Mouse (Mus musculus) liver, embryonic 11.5 days (tissue): ENCODE results near the gene Gm13271. TPM values are rescaled to one million over a fixed set of nuclear protein-coding genes. Genes with fewer than 3 reads are reported as not detected.
"Not testable (repeated sequence)": the region's sequence is repeated elsewhere in the genome, so short reads cannot be mapped to it uniquely, and the experiment has no call there.

Experiments used
- ATAC-seq: fragments of 200-750 bp; cut with Nextera tagmentation; replicated peaks from 2 replicates; pipeline ENCODE4 v1.8.0; 2017; ENCODE audit warnings: moderate number of reproducible peaks, mild to moderate bottlenecking, moderate TSS enrichment, moderate library complexity; ENCODE audit not compliant: low FRiP score
- DNase-seq: peaks from one replicate; pipeline ENCODE4 v3.0.0-alpha.2; 2017; ENCODE audit warnings: low spot score
- H3K27ac ChIP-seq: fragments of 300-500 bp; sonication (generic); 2 replicates; pipeline ENCODE4 v1.5.1; 2014; ENCODE audit warnings: mild to moderate bottlenecking, low read depth, low read length, control low read depth
- H3K27me3 ChIP-seq: fragments of 300-500 bp; sonication (generic); replicated peaks from 2 replicates; pipeline ENCODE4 v1.6.1; 2014; ENCODE audit warnings: low read length, mixed read lengths; ENCODE audit not compliant: control insufficient read depth, insufficient read depth
- H3K36me3 ChIP-seq: fragments of 300-500 bp; sonication (generic); 2 replicates; pipeline ENCODE4 v1.6.1; 2014; ENCODE audit warnings: mild to moderate bottlenecking, low read length, moderate library complexity, mixed read lengths; ENCODE audit not compliant: control insufficient read depth, insufficient read depth
- H3K4me1 ChIP-seq: fragments of 300-500 bp; sonication (generic); replicated peaks from 2 replicates; pipeline ENCODE4 v1.6.1; 2014; ENCODE audit warnings: low read length, mixed read lengths; ENCODE audit not compliant: control insufficient read depth, insufficient read depth
- H3K4me2 ChIP-seq: fragments of 300-500 bp; sonication (generic); 2 replicates; pipeline ENCODE4 v1.6.1; 2014; ENCODE audit warnings: mild to moderate bottlenecking, control low read depth, moderate library complexity
- H3K4me3 ChIP-seq: fragments of 300-500 bp; sonication (generic); 2 replicates; pipeline ENCODE4 v1.5.1; 2014; ENCODE audit warnings: low read depth, low read length, control low read depth
- H3K9ac ChIP-seq: fragments of 300-500 bp; sonication (generic); 2 replicates; pipeline ENCODE4 v1.6.1; 2014; ENCODE audit warnings: low read depth, low read length, control low read depth
- H3K9me3 ChIP-seq: fragments of 300-500 bp; sonication (generic); 2 replicates; pipeline ENCODE4 v1.6.1; 2016; ENCODE audit warnings: low read length, inconsistent platforms, mixed read lengths; ENCODE audit not compliant: control insufficient read depth
- WGBS: fragments of 180-500 bp; shearing (Covaris S2); extraction: QIAGEN DNeasy Blood & Tissue Kit; methylation state at CpG from one replicate; pipeline ENCODE4 v1.1.7; 2014; 5-methylcytosine and 5-hydroxymethylcytosine counted together
- polyA plus RNA-seq: library from polyadenylated mRNA; unstranded; fragments of >200 nt; fragmentation: Nextera tagmentation; extraction: Ambion mirVana; gene quantifications from 2 replicates; pipeline ENCODE4 v1.2.1, GENCODE M21; 2014

The Gm13271 gene
- polyA plus RNA-seq, 1 experiment from 2014 or later, result not detected

DNA sequence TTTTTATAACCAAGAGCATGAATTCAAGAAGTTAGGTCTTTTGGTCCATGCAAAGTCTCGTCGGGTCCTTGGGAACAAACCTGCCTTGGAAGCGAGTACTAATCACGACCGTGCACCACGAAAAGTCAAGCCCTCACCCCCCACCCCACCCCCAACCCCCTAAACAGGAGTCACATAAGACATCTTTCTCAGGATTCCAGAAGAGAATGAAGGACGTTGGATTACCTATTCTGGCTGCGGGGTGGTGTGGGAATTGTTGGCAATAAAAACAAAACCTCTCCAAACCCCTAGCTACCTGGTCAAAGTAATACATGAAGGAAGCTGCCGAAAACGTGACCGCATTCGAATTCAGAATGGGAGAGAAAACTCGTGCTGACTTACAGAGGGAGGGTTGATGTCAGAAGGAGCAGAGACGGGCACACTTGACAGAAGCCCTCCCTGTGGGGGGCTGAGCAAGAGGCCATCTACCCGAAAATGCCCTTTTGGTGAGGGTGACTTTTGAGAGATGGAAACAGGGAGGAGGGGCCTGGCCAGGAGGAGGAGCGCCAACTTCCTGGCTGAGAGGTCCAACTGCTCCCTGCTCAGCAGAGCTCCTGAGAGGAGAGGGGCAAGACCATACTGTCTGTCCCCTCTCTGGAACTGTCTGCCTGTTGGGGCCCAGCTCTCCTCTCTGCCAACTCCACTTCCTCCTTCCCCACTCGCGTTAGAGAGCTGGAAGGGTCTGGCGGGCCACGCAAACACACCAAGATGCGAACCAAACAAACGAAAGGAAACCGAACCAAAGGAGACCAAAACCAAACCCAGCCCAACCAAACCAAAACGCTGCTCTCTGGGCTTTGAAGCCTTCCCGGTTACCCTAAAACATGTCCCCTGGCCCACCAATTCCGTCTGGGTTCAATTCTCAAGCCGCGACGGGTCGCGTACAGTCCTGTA lies 2.2 kb downstream of the Gm13271 start:
- WGBS, result 11% methylated on average over 28 of the region's 31 CpGs
- Histone ChIP-seq H3K4me3 (peak overlapping the region; percentile 58), H3K9ac (peak overlapping the region; percentile 71), H3K4me2 (peak overlapping the region; percentile 75), H3K27ac (peak overlapping the region; percentile 90)
- H3K27me3 ChIP-seq, ATAC-seq, H3K4me1 ChIP-seq, H3K9me3 ChIP-seq, H3K36me3 ChIP-seq: not testable (repeated sequence)
- DNase-seq, result peak; percentile 64

DNA sequence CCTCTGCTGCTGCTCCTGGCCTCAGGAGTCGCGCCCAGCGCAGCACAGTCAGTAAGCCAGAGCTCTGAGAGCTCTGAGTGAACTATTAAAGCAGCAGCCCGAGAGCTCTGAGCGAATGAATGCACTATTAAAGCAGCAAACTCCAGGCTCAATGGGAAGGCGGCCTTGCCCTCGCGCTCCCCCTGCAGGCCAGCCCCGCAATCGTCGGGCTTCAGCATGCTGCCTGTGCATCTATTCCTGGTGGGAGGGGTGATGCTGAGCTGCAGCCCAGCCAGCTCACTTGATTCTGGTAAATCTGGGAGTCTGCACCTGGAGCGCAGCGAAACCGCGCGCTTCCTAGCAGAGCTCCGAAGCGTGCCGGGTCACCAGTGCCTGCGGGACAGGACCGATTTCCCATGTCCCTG lies 3.0 kb downstream of the Gm13271 start:
- under 1% methylated on average over 16 of the region's 21 CpGs for WGBS

DNA sequence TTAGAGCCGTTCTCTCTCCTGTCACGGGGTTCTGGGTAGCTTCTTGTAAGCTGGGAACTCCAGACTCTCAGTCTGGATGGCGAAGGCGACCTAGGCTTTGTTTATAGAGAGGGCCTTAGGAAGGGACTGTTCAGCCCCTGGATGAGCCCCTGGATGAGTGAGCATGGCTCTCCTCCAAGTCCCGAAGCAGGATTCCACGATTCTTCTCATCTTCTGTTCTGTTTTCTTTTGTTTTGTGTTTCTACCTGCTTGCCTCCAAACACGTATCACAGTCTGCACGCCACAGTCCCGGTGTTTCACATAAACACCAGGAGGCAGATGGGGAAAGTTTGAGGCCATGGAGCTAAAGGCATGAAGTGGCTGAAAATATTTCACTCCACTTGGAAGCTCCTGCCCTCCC lies 4.1 kb downstream of the Gm13271 start:
- not testable (repeated sequence) for H3K4me1 ChIP-seq, H3K9ac ChIP-seq, H3K27ac ChIP-seq, DNase-seq, H3K27me3 ChIP-seq, H3K4me2 ChIP-seq, H3K4me3 ChIP-seq, H3K9me3 ChIP-seq, H3K36me3 ChIP-seq, ATAC-seq
- WGBS, result 86% methylated on average over 9 of the region's 9 CpGs

More for the DNA sequence above, 3.0 kb downstream of the Gm13271 start:
- ATAC-seq, result peak; percentile 100
- Histone ChIP-seq H3K27ac (peak overlapping the region; percentile 90), H3K9ac (peak overlapping the region; percentile 71), H3K4me2 (peak overlapping the region; percentile 75), H3K4me3 (peak overlapping the region; percentile 58)
- DNase-seq, result peak; percentile 79
- H3K36me3 ChIP-seq, H3K9me3 ChIP-seq, H3K4me1 ChIP-seq, H3K27me3 ChIP-seq: not testable (repeated sequence)

DNA sequence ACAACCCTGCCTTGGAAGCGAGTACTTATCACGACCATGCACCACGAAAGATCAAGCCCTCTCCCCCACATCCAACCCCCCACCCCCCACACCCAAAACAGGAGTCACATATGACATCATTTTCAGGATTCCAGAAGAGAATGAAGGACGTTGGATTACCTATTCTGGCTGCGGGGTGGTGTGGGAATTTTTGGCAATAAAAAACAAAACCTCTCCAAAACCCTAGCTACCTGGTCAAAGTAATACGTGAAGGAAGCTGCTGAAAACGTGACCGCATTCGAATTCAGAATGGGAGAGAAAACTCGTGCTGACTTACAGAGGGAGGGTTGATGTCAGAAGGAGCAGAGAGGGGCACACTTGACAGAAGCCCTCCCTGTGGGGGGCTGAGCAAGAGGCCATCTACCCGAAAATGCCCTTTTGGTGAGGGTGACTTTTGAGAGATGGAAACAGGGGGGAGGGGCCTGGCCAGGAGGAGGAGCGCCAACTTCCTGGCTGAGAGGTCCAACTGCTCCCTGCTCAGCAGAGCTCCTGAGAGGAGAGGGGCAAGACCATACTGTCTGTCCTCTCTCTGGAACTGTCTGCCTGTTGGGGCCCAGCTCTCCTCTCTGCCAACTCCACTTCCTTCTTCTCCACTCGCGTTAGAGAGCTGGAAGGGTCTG lies 5.1 kb downstream of the Gm13271 start, which contains the start of gene Gm13283:
Gm13283 (plus strand) TSS at position 510 of the 659 bp plus-strand sequence.
- peak within 1 kb of the TSS; percentile 37 for H3K4me3 ChIP-seq
- H3K4me1 ChIP-seq, H3K27ac ChIP-seq, DNase-seq, H3K9ac ChIP-seq, H3K36me3 ChIP-seq, ATAC-seq, H3K27me3 ChIP-seq, H3K9me3 ChIP-seq: not testable (repeated sequence)
- WGBS, result 19% methylated on average over 11 of the region's 14 CpGs
- peak within 1 kb of the TSS; percentile 51 for H3K4me2 ChIP-seq

DNA sequence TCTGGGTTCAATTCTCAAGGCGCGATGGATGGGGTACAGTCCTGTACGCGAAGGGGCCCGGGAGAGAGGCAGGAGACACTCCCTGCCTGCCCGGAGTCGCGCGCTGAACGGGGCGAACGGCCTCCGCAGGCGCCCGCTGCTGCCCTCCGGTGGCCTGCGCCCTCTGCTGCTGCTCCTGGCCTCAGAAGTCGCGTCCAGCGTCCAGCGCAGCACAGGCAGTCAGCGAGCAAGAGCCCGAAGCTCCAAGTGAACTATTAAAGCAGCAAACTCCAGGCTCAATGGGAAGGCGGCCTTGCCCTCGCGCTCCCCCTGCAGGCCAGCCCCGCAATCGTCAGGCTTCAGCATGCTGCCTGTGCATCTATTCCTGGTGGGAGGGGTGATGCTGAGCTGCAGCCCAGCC lies 5.8 kb downstream of the Gm13271 start:
- H3K36me3 ChIP-seq, H3K27me3 ChIP-seq, ATAC-seq, H3K27ac ChIP-seq, H3K9ac ChIP-seq, H3K9me3 ChIP-seq, H3K4me1 ChIP-seq: not testable (repeated sequence)
- DNase-seq, result peak; percentile 43
- peak overlapping the region; percentile 51 for H3K4me2 ChIP-seq
- WGBS, result under 1% methylated on average over 20 of the region's 28 CpGs
- H3K4me3 ChIP-seq, result peak overlapping the region; percentile 37

DNA sequence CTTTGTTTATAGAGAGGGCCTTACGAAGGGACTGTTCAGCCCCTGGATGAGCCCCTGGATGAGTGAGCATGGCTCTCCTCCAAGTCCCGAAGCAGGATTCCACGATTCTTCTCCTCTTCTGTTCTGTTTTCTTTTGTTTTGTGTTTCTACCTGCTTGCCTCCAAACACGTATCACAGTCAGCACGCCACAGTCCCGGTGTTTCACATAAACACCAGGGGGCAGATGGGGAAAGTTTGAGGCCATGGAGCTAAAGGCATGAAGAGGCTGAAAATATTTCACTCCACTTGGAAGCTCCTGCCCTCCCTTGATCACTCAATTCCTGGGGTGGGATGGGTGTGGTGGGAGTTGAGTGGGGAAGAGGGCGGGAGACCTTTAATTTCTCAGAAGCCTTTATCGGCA lies 7.1 kb downstream of the Gm13271 start:
- not testable (repeated sequence) for H3K9ac ChIP-seq, DNase-seq, H3K4me1 ChIP-seq, H3K4me2 ChIP-seq, H3K36me3 ChIP-seq, H3K4me3 ChIP-seq, H3K9me3 ChIP-seq, ATAC-seq, H3K27ac ChIP-seq, H3K27me3 ChIP-seq
- WGBS, result 55% methylated on average over 6 of the region's 8 CpGs

DNA sequence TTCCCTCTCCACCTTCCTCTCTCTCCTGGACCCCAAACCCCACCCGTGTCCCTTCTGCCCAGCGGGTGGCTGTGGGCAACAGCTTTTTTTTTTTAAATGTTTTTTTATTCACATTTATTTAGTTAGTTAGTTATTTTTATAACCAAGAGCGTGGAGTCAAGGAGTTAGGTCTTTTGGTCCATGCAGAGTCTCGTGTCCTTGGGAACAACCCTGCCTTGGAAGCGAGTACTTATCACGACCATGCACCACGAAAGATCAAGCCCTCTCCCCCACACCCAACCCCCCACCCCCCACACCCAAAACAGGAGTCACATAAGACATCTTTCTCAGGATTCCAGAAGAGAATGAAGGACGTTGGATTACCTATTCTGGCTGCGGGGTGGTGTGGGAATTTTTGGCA lies 7.7 kb downstream of the Gm13271 start:
- not testable (repeated sequence) for H3K4me3 ChIP-seq, H3K27ac ChIP-seq, H3K4me2 ChIP-seq, H3K4me1 ChIP-seq, H3K9ac ChIP-seq, H3K36me3 ChIP-seq, H3K9me3 ChIP-seq, ATAC-seq, DNase-seq, H3K27me3 ChIP-seq
- WGBS, result 36% methylated on average over 8 of the region's 9 CpGs

DNA sequence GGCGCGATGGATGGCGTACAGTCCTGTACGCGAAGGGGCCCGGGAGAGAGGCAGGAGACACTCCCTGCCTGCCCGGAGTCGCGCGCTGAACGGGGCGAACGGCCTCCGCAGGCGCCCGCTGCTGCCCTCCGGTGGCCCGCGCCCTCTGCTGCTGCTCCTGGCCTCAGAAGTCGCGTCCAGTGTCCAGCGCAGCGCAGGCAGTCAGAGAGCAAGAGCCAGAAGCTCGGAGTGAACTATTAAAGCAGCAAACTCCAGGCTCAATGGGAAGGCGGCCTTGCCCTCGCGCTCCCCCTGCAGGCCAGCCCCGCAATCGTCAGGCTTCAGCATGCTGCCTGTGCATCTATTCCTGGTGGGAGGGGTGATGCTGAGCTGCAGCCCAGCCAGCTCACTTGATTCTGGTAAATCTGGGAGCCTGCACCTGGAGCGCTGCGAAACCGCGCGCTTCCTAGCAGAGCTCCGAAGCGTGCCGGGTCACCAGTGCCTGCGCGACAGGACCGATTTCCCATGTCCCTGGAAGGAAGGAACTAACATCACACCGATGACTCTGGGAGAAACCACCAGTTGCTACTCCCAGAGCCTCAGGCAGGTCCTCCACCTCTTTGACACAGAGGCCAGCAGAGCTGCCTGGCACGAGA lies 8.8 kb downstream of the Gm13271 start:
- not testable (repeated sequence) for H3K9ac ChIP-seq

More for the DNA sequence above, 8.8 kb downstream of the Gm13271 start:
- peak overlapping the region; percentile 38 for H3K4me3 ChIP-seq
- not testable (repeated sequence) for H3K27ac ChIP-seq, ATAC-seq, H3K9me3 ChIP-seq, H3K4me1 ChIP-seq, H3K36me3 ChIP-seq, H3K27me3 ChIP-seq
- peak overlapping the region; percentile 57 for H3K4me2 ChIP-seq
- peak; percentile 55 for DNase-seq
- 5% methylated on average over 26 of the region's 42 CpGs for WGBS
